Mouse (Mus musculus): ENCODE data around the gene Pate2. TPM values are rescaled to one million over a fixed set of nuclear protein-coding genes. Genes with fewer than 3 reads are reported as not detected.

Pate2 gene
- 1.1 and 2.3 TPM in 2 replicates for polyA plus RNA-seq (2012; rRNA removed)

DNA sequence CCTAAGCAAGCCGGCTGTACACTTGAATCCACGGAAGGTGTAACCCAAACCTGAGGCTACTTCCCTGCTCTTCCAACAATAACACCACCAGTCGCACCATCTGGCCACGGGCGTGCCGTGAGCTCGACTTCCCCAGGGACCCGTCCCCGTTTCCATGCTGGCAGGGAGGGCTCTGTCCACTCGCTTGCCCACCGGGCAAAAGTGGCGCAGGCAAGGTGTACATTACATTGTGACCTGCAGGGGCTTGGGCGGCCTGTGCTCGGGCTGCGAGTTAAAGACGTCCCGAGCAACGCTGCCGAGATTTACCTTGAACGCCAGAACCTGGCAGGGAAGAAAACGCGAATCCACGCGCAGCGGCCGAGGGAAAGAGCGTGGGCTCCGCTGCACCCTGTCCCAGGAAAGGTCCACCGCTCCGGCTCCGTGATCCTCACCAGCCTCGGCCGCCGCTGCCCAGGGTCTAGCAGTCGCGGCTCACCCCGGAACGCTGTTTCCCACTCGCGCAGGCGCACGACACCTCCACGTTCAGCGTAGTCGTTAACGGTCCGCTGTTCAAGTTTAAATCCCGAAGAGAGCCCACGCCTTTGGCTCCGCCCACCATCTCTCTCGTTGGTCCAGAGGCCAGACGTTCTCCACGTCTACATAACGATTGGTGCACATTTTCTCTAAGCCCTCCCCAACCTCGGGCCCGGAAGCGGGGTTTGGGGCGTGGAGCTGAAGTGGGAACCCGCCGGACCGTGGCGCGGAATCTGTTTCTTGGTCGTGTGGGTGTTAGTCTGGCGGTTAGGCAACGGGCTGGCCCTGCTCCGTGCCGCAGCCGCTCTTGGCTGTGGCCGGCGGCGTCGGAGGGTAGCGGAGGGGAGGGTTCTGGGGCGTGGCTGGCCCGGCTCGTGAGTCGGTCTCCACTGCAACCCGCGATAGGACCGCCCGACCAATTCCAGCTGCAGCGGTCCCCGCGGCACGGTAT lies at the start of gene Pate2, which contains the start of gene Hyls1:
TSS of gene Pate2 (plus strand) at position 714 of the 964 bp plus-strand sequence.
TSS of gene Hyls1 (minus strand) at position 828 of the 964 bp plus-strand sequence.
- H3K27ac ChIP-seq (ENCODE audit: control insufficient read depth, insufficient read depth, low read depth, low read length): peak within 1 kb of the TSS; percentile 99
- TF ChIP-seq POLR2A (IDR thresholded peaks at IDR 0.05; ENCODE audit: control insufficient read depth, low read depth, low read length): peak; percentile 94
- no peak for TF ChIP-seq CTCF (IDR thresholded peaks at IDR 0.05; ENCODE audit: control insufficient read depth, insufficient read depth, insufficient replicate concordance, low read depth, low read length)
- H3K4me3 ChIP-seq (ENCODE audit: control insufficient read depth, low read depth, low read length): peak within 1 kb of the TSS; percentile 97
- H3K27me3 ChIP-seq (ENCODE audit: control insufficient read depth, insufficient read depth, low read length): no peaks in the 10 kb centered on the region
- no peaks in the 10 kb centered on the region; the same call in 1 of the 2 replicates for H3K36me3 ChIP-seq (ENCODE audit: control insufficient read depth, insufficient read depth, low read length)
- peaks cover 5% of the 10 kb centered on the region for H3K4me1 ChIP-seq (ENCODE audit: control insufficient read depth, insufficient read depth, low read length)

- H3K4me1 ChIP-seq (ENCODE audit: control insufficient read depth, insufficient read depth, low read length): peaks cover 10% of the 10 kb centered on the region
- H3K27me3 ChIP-seq (ENCODE audit: control insufficient read depth, insufficient read depth, low read length): no peaks in the 10 kb centered on the region
- H3K27ac ChIP-seq (ENCODE audit: control insufficient read depth, insufficient read depth, low read depth, low read length): no peak overlapping the region
- H3K36me3 ChIP-seq (ENCODE audit: control insufficient read depth, insufficient read depth, low read length): no peaks in the 10 kb centered on the region
- TF ChIP-seq POLR2A (IDR thresholded peaks at IDR 0.05; ENCODE audit: control insufficient read depth, low read depth, low read length) (no peak), CTCF (IDR thresholded peaks at IDR 0.05; ENCODE audit: control insufficient read depth, insufficient read depth, insufficient replicate concordance, low read depth, low read length) (no peak)
- no peak overlapping the region for H3K4me3 ChIP-seq (ENCODE audit: control insufficient read depth, low read depth, low read length)
Measured at GRCm38 (mm10) chr9:35520631-35521348, 49.3 kb upstream of the Pate2 start.

DNA sequence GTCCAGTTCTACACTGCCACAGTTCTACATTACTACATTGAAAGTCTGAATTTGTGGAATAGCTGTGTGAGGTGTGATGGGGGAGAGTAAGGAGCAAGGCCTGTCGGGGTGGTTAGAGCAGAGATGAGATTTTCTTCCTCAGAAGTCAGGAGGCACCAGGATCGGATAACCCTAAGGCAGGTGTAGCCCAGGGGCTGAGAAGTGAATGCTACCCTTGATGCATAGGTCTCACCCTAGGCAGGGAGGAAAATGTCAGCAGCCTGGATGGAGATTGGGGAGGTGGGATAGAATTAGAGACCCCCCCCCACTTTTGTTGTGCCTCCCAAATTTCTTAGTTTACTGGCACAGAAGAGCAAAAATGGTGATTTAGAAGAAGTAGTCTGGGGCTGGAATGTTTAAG lies 47.8 kb upstream of the Pate2 start:
- no peak for TF ChIP-seq POLR2A (IDR thresholded peaks at IDR 0.05; ENCODE audit: control insufficient read depth, low read depth, low read length)
- TF ChIP-seq CTCF (IDR thresholded peaks at IDR 0.05; ENCODE audit: control insufficient read depth, insufficient read depth, insufficient replicate concordance, low read depth, low read length): no peak
- H3K4me1 ChIP-seq (ENCODE audit: control insufficient read depth, insufficient read depth, low read length): peaks cover 8% of the 10 kb centered on the region
- H3K36me3 ChIP-seq (ENCODE audit: control insufficient read depth, insufficient read depth, low read length): no peaks in the 10 kb centered on the region
- H3K4me3 ChIP-seq (ENCODE audit: control insufficient read depth, low read depth, low read length): no peak overlapping the region
- H3K27ac ChIP-seq (ENCODE audit: control insufficient read depth, insufficient read depth, low read depth, low read length): no peak overlapping the region
- no peaks in the 10 kb centered on the region for H3K27me3 ChIP-seq (ENCODE audit: control insufficient read depth, insufficient read depth, low read length)

- TF ChIP-seq CTCF (IDR thresholded peaks at IDR 0.05; ENCODE audit: control insufficient read depth, insufficient read depth, insufficient replicate concordance, low read depth, low read length) (no peak), POLR2A (IDR thresholded peaks at IDR 0.05; ENCODE audit: control insufficient read depth, low read depth, low read length) (no peak)
- Histone ChIP-seq H3K27ac (ENCODE audit: control insufficient read depth, insufficient read depth, low read depth, low read length) (no peak overlapping the region), H3K4me3 (ENCODE audit: control insufficient read depth, low read depth, low read length) (no peak overlapping the region), H3K27me3 (ENCODE audit: control insufficient read depth, insufficient read depth, low read length) (no peaks in the 10 kb centered on the region), H3K36me3 (ENCODE audit: control insufficient read depth, insufficient read depth, low read length) (no peaks in the 10 kb centered on the region), H3K4me1 (ENCODE audit: control insufficient read depth, insufficient read depth, low read length) (peaks cover 8% of the 10 kb centered on the region)
Measured at GRCm38 (mm10) chr9:35522821-35523515, 47.1 kb upstream of the Pate2 start.

GRCm38 (mm10) chr9:35523541-35523940 lies 46.5 kb upstream of the Pate2 start:
- H3K27ac ChIP-seq (ENCODE audit: control insufficient read depth, insufficient read depth, low read depth, low read length): no peak overlapping the region
- H3K4me3 ChIP-seq (ENCODE audit: control insufficient read depth, low read depth, low read length): no peak overlapping the region
- peaks cover 8% of the 10 kb centered on the region for H3K4me1 ChIP-seq (ENCODE audit: control insufficient read depth, insufficient read depth, low read length)
- H3K27me3 ChIP-seq (ENCODE audit: control insufficient read depth, insufficient read depth, low read length): no peaks in the 10 kb centered on the region
- no peak for TF ChIP-seq CTCF (IDR thresholded peaks at IDR 0.05; ENCODE audit: control insufficient read depth, insufficient read depth, insufficient replicate concordance, low read depth, low read length)
- TF ChIP-seq POLR2A (IDR thresholded peaks at IDR 0.05; ENCODE audit: control insufficient read depth, low read depth, low read length): no peak
- H3K36me3 ChIP-seq (ENCODE audit: control insufficient read depth, insufficient read depth, low read length): no peaks in the 10 kb centered on the region

DNA sequence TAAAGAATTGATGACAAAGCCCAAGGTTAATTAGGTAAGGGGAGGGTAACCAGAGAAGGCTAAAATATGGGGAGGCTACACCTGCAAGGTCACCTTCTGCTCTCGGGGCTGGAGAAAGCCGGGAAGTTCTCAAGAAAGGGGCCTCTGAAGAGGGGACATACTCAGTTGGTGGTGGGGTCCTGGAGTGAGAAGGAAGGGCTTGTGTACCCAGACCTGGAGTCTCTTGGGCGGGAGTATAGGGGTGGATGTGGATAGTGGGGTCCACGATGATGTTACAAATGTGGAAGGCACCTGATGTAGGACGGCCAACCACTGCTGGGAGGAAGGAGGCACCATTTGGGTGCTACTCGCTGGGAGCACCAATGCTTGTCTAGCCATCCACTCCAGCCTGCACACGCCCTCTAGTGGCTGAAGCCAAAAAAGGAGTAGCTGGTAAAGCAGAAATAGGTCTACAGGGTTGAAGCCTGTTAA lies 46.1 kb upstream of the Pate2 start:
- Histone ChIP-seq H3K4me1 (ENCODE audit: control insufficient read depth, insufficient read depth, low read length) (peaks cover 8% of the 10 kb centered on the region), H3K4me3 (ENCODE audit: control insufficient read depth, low read depth, low read length) (no peak overlapping the region; the same call in 1 of the 2 replicates), H3K36me3 (ENCODE audit: control insufficient read depth, insufficient read depth, low read length) (no peaks in the 10 kb centered on the region), H3K27me3 (ENCODE audit: control insufficient read depth, insufficient read depth, low read length) (no peaks in the 10 kb centered on the region), H3K27ac (ENCODE audit: control insufficient read depth, insufficient read depth, low read depth, low read length) (no peak overlapping the region)
- no peak for TF ChIP-seq POLR2A (IDR thresholded peaks at IDR 0.05; ENCODE audit: control insufficient read depth, low read depth, low read length)
- peak; percentile 83; the same call in 1 of the 2 replicates for TF ChIP-seq CTCF (IDR thresholded peaks at IDR 0.05; ENCODE audit: control insufficient read depth, insufficient read depth, insufficient replicate concordance, low read depth, low read length)
